In genomic region chr17:35838122-35838544, GRCm38 (mm10) we compare ENCODE assay signal across 1 mouse cellular context.
TF ChIP-seq lines count a peak whose summit lies in the region.

Gene Tubb5 (minus strand): TSS chr17:35838306.

TF ChIP-seq in CH12.LX, 34 proteins besides CTCF, POLR2A, EP300 and RAD21 (continued from another document):
- TF ChIP-seq TBP (conservative IDR thresholded peaks at IDR 0.05; ENCODE audit: low read depth, low read length): peak; percentile 76; the same call in 1 of the 2 replicates
- TF ChIP-seq MXI1 (IDR thresholded peaks at IDR 0.05; ENCODE audit: low read depth, low read length): peak; percentile 89
- peak; percentile 72; the same call in 1 of the 2 replicates for TF ChIP-seq MAX (IDR thresholded peaks at IDR 0.05; ENCODE audit: low read length)
- peak; percentile 96 for TF ChIP-seq BHLHE40 (IDR thresholded peaks at IDR 0.05; ENCODE audit: low read depth, low read length)
- TF ChIP-seq USF1 (IDR thresholded peaks at IDR 0.05; ENCODE audit: low read depth, low read length): peak; percentile 95
- no peak for TF ChIP-seq ZNF384 (IDR thresholded peaks at IDR 0.05; ENCODE audit: low read depth, low read length)
- no peak for TF ChIP-seq PAX5 (IDR thresholded peaks at IDR 0.05; ENCODE audit: low read length)
- no peak; the same call in 1 of the 2 replicates for TF ChIP-seq MYC (IDR thresholded peaks at IDR 0.05; ENCODE audit: low read depth, low read length)
- no peak; the same call in 1 of the 2 replicates for TF ChIP-seq GABPA (IDR thresholded peaks at IDR 0.05; ENCODE audit: insufficient replicate concordance, low read depth, low read length)
